Mouse (Mus musculus) liver, embryonic 16.5 days (tissue): Measurements from ENCODE around the gene Dock4. TPM values are rescaled to one million over a fixed set of nuclear protein-coding genes. Genes with fewer than 3 reads are reported as not detected.

Experiments used
- ATAC-seq: fragments of 200-750 bp; cut with Nextera tagmentation; 2 replicates; pipeline ENCODE4 v1.8.0; 2017; ENCODE audit warnings: low read depth, mild to moderate bottlenecking, moderate number of reproducible peaks, moderate library complexity
- H3K27ac ChIP-seq: fragments of 300-500 bp; sonication (generic); 2 replicates; pipeline ENCODE4 v1.5.1; 2014; ENCODE audit warnings: mild to moderate bottlenecking, low read length
- H3K27me3 ChIP-seq: fragments of 300-500 bp; sonication (generic); 2 replicates; pipeline ENCODE4 v1.6.1; 2014; ENCODE audit warnings: low read depth, low read length, mixed read lengths; ENCODE audit not compliant: control insufficient read depth, insufficient read depth
- H3K36me3 ChIP-seq: fragments of 300-500 bp; sonication (generic); 2 replicates; pipeline ENCODE4 v1.6.1; 2014; ENCODE audit warnings: mild to moderate bottlenecking; ENCODE audit not compliant: control insufficient read depth, insufficient read depth
- H3K4me1 ChIP-seq: fragments of 300-500 bp; sonication (generic); 2 replicates; pipeline ENCODE4 v1.6.1; 2014; ENCODE audit warnings: low read depth, low read length, mixed read lengths; ENCODE audit not compliant: control insufficient read depth
- H3K4me2 ChIP-seq: fragments of 300-500 bp; sonication (generic); 2 replicates; pipeline ENCODE4 v1.6.1; 2014; ENCODE audit warnings: low read depth, low read length, mixed read lengths
- H3K4me3 ChIP-seq: fragments of 300-500 bp; sonication (generic); 2 replicates; pipeline ENCODE4 v1.5.1; 2014; ENCODE audit warnings: low read depth, mild to moderate bottlenecking, low read length
- H3K9ac ChIP-seq: fragments of 300-500 bp; sonication (generic); 2 replicates; pipeline ENCODE4 v1.6.1; 2014; ENCODE audit warnings: low read depth, low read length
- H3K9me3 ChIP-seq: fragments of 300-500 bp; sonication (generic); replicated peaks from 2 replicates; pipeline ENCODE4 v1.6.1; 2016; ENCODE audit warnings: low read length; ENCODE audit not compliant: control insufficient read depth
- WGBS: fragments of 180-500 bp; shearing (Covaris S2); extraction: QIAGEN DNeasy Blood & Tissue Kit; methylation state at CpG from one replicate; pipeline ENCODE4 v1.1.7; 2014; ENCODE audit not compliant: insufficient replicate concordance; 5-methylcytosine and 5-hydroxymethylcytosine counted together
- polyA plus RNA-seq: library from polyadenylated mRNA; unstranded; fragments of >200 nt; fragmentation: Nextera tagmentation; extraction: Ambion mirVana; gene quantifications from 2 replicates; pipeline ENCODE4 v1.2.1, GENCODE M21; 2015

Dock4 gene
- polyA plus RNA-seq, 1 experiment from 2014 or later = 1.2 TPM

DNA sequence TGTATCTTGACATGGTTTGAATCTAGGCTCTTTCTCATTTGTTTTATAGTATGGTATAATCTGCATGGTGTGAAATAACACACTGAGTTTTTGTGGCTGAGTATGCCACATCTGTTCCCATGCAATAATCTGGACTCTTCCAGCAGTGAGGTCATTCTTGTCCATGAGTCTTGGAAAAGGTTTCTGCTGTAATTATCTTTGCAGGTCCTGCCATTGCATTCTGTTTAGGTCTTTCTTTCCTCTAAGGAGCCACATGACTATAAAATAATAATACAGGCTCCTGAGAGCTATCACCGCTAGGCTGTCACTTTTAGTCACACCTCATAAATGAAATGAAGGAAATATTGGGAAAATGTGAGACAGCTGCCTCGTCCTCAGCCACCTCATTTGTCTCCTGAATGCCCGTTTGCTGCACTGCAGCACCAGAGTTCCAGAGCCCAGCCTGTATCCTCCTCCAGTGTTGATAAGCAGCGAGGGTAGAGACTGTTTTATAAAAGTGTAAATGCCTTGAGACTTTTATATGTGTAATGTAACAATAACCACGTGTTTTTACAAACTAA, 256.6 kb downstream of the Dock4 start:
- H3K9ac ChIP-seq = no peak overlapping the region
- no peaks in the 10 kb centered on the region for H3K4me1 ChIP-seq
- H3K27ac ChIP-seq = no peak overlapping the region
- H3K4me2 ChIP-seq = no peak overlapping the region
- no peak overlapping the region for H3K4me3 ChIP-seq
- WGBS = 47% methylated on average over 5 of the region's 5 CpGs
- ATAC-seq = no peak
- H3K36me3 ChIP-seq = no peaks in the 10 kb centered on the region
- no peaks in the 10 kb centered on the region for H3K9me3 ChIP-seq
- no peaks in the 10 kb centered on the region for H3K27me3 ChIP-seq

DNA sequence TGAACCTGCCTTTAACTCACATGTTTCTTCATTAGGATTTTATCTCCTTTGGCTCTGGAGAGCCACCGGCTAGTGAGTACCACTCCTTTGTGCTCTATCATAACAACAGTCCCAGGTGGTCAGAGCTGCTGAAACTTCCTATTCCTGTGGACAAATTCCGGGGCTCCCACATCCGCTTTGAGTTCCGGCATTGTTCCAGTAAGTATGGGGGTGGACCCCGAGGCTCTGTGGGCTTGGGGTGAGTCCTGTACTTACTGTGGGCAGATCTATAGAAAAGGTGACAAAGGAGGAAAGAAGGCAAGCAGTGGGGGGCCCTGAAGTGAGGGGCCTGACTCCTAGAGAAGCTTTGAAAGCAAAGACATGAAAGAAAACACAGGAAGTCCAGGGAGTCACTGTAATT, 258.5 kb downstream of the Dock4 start:
- 40% methylated on average over 5 of the region's 5 CpGs for WGBS

DNA sequence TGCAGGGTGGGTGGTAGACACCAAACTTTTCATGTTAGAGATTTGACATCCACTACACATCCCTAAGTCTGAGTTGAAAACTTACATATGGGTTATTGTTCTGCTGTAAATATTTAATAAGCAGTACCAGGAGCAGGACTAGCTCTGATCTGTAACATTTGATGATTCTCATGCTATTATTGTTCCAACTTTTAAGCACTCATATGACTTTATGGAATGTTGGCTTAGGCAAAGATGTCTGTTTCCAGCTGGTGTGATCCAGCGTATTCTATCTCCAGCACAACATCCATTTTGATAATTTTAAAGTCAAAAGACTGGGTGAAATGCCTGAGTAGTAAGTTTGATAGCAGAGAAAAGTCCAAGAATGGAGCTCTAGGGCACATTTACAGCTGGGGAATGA, 261.4 kb downstream of the Dock4 start:
- Histone ChIP-seq H3K27me3 (no peaks in the 10 kb centered on the region), H3K36me3 (no peaks in the 10 kb centered on the region), H3K9ac (no peak overlapping the region), H3K27ac (no peak overlapping the region), H3K9me3 (no peaks in the 10 kb centered on the region), H3K4me3 (no peak overlapping the region), H3K4me1 (no peaks in the 10 kb centered on the region), H3K4me2 (no peak overlapping the region)
- ATAC-seq = no peak
- WGBS = 53% methylated on average over 1 of the region's 1 CpGs

More for the DNA sequence above, 258.5 kb downstream of the Dock4 start:
- Histone ChIP-seq H3K4me1 (no peaks in the 10 kb centered on the region), H3K4me3 (no peak overlapping the region), H3K36me3 (no peaks in the 10 kb centered on the region), H3K27ac (no peak overlapping the region), H3K4me2 (no peak overlapping the region), H3K27me3 (no peaks in the 10 kb centered on the region), H3K9me3 (no peaks in the 10 kb centered on the region), H3K9ac (no peak overlapping the region)
- ATAC-seq = no peak

DNA sequence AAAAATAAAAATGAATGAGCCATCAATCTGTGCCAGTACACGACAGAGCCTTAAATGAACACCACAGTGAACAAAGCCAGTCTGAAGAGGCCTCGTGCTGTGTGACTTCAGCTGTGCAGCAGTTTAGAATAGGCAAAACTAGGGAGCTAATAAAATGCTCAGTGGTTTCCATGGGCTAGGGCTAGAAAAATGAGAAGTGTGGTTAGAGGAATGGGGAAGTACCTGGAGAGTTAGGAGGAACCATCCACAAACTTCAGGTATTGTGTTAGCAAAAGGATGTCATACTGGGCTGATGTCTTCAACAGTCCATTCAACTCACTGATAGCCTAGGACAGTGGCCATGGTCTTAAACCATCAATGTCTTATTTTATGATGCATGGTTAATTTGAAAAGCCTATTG, 263.3 kb downstream of the Dock4 start:
- ATAC-seq = no peak
- H3K4me2 ChIP-seq = no peak overlapping the region
- H3K9me3 ChIP-seq = no peaks in the 10 kb centered on the region
- H3K27ac ChIP-seq = no peak overlapping the region
- H3K4me3 ChIP-seq = no peak overlapping the region
- H3K27me3 ChIP-seq = no peaks in the 10 kb centered on the region
- H3K36me3 ChIP-seq = no peaks in the 10 kb centered on the region
- WGBS = 20% methylated on average over 2 of the region's 2 CpGs
- no peaks in the 10 kb centered on the region for H3K4me1 ChIP-seq
- H3K9ac ChIP-seq = no peak overlapping the region

DNA sequence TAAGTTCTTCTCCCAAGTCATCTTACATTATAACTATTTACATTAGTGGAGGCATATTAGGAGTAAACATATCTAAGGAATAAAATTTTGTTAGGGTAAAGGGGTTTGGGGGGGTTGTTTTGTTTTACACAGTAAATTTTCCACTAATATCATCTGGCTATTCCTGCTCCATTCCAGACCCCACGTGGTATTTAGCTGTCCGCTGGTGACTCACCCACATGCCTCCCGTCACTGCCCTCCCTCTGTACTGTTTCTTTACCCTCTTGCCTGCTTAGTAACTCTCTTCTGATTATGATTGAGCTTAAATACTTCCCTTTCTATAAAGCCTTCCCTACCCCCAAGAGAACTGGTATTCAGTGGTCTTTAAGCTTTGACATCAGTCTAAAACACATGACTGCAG, 266.5 kb downstream of the Dock4 start:
- 64% methylated on average over 3 of the region's 3 CpGs for WGBS
- H3K9ac ChIP-seq = no peak overlapping the region
- H3K4me3 ChIP-seq = no peak overlapping the region
- no peaks in the 10 kb centered on the region for H3K9me3 ChIP-seq
- no peaks in the 10 kb centered on the region for H3K36me3 ChIP-seq
- H3K27ac ChIP-seq = no peak overlapping the region
- ATAC-seq = no peak
- no peaks in the 10 kb centered on the region for H3K27me3 ChIP-seq
- no peaks in the 10 kb centered on the region for H3K4me1 ChIP-seq
- no peak overlapping the region for H3K4me2 ChIP-seq

DNA sequence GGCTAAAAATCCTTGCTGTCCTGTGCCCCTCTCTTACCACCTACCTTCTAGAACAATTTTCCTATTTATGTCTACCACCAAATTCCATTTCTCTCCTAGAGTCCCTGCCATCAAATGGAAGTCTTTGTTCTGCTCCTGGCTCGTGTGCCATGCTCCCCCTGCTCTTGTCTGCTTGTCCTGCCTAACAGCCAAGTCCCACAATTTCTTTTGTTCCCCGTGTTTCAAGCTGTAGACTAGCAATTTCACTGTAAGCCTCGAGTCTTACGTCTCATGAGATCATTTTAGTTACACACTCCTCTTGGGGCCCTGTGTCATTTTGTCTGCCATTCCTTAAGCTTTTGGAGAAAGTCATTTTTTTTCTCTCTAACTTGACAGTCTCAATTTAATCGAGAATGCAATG, 268.5 kb downstream of the Dock4 start:
- WGBS = 38% methylated on average over 5 of the region's 5 CpGs
- Histone ChIP-seq H3K4me3 (no peak overlapping the region), H3K27ac (no peak overlapping the region), H3K9me3 (no peaks in the 10 kb centered on the region), H3K27me3 (no peaks in the 10 kb centered on the region), H3K9ac (no peak overlapping the region), H3K4me2 (no peak overlapping the region), H3K4me1 (no peaks in the 10 kb centered on the region), H3K36me3 (no peaks in the 10 kb centered on the region)
- no peak for ATAC-seq

DNA sequence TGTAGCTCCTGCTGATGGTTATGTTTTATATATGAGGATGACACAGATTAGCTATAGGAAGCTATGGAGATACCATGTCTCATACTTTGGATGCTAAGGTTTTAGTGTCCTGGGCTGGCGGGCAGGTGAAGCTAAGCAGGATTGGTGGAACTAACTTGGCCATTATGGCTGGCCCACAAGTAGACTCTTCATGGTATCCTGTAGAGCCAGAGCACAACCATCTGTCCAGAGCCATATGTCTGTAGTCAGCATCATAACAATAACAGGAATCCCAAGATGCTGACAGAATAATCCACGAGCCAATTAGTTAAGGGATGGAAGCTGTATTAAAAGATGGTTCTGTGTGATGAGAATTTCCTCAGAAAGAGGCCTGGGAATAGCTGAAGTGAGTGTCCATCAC, 269.4 kb downstream of the Dock4 start:
- WGBS = 54% methylated on average over 2 of the region's 2 CpGs
- no peak overlapping the region for H3K4me2 ChIP-seq

DNA sequence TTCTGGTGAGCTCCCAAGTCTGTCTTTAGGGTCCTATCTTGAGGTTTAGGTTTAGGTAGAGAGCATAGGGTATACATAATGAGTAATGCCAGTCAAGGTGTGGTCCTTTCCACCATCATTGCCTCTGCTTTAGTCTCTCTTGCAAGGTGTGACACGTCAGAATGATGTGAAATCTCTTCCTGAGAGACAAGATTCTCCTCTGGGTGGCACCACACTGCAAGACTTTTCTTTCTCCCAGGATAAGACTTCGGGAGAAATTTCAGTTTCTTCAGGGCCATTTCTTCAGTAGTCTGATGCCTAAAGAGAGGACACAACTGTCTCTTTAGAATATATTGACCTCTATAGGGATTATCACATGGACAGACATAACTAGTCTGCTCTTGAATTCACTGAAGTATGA, 282.6 kb downstream of the Dock4 start:
- no peak overlapping the region for H3K9ac ChIP-seq

More for the DNA sequence above, 269.4 kb downstream of the Dock4 start:
- ATAC-seq = no peak
- Histone ChIP-seq H3K9me3 (no peaks in the 10 kb centered on the region), H3K27me3 (no peaks in the 10 kb centered on the region), H3K9ac (no peak overlapping the region), H3K36me3 (no peaks in the 10 kb centered on the region), H3K4me1 (no peaks in the 10 kb centered on the region), H3K4me3 (no peak overlapping the region), H3K27ac (no peak overlapping the region)

DNA sequence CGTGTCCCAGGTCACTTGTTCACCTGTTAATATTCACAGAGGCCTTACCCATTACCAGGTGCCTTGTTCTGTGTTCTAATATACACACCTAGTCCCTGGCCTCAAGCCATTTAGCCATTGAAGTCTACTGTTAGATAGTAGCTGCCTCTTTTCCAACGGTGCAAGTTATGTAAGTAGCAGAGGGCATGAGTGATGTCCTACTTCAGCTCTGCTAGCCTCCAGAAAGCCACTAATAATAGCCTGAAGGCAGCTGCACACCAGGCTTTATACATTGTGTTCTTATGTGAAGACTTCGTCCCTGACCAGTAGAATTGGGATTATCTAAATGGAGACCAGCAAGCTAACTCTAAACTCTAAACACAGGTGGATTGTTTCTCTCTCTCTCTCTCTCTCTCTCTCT, 285.0 kb downstream of the Dock4 start:
- Histone ChIP-seq H3K4me1 (no peaks in the 10 kb centered on the region), H3K4me3 (no peak overlapping the region), H3K27ac (no peak overlapping the region), H3K36me3 (no peaks in the 10 kb centered on the region), H3K4me2 (no peak overlapping the region), H3K9me3 (no peaks in the 10 kb centered on the region), H3K9ac (no peak overlapping the region), H3K27me3 (no peaks in the 10 kb centered on the region)
- no peak for ATAC-seq
- WGBS = 59% methylated on average over 3 of the region's 3 CpGs

More for the DNA sequence above, 282.6 kb downstream of the Dock4 start:
- Histone ChIP-seq H3K4me1 (no peaks in the 10 kb centered on the region), H3K27me3 (no peaks in the 10 kb centered on the region), H3K4me2 (no peak overlapping the region), H3K9me3 (no peaks in the 10 kb centered on the region), H3K4me3 (no peak overlapping the region), H3K36me3 (no peaks in the 10 kb centered on the region), H3K27ac (no peak overlapping the region)
- no peak for ATAC-seq
- WGBS = 43% methylated on average over 2 of the region's 2 CpGs
